Mouse (Mus musculus) midbrain, embryonic 13.5 days (tissue): Measurements from ENCODE around the gene Ccl27a. TPM values are rescaled to one million over a fixed set of nuclear protein-coding genes. Genes with fewer than 3 reads are reported as not detected.
A peak's percentile ranks its signal among the peaks of the same experiment; 100 is the strongest.
"Not testable (repeated sequence)": the region's sequence is repeated elsewhere in the genome, so short reads cannot be mapped to it uniquely, and the experiment has no call there.

Experiments used
- ATAC-seq: fragments of 200-750 bp; cut with Nextera tagmentation; 2 replicates; pipeline ENCODE4 v1.8.0; 2017; ENCODE audit warnings: mild to moderate bottlenecking, moderate TSS enrichment, moderate library complexity
- H3K27ac ChIP-seq: fragments of 300-500 bp; sonication (generic); 2 replicates; pipeline ENCODE4 v1.5.1; 2015; ENCODE audit warnings: inconsistent platforms, mild to moderate bottlenecking, moderate library complexity
- H3K27me3 ChIP-seq: fragments of 300-500 bp; sonication (generic); 2 replicates; pipeline ENCODE4 v1.6.1; 2015; ENCODE audit warnings: mild to moderate bottlenecking, inconsistent platforms
- H3K36me3 ChIP-seq: fragments of 300-500 bp; sonication (generic); 2 replicates; pipeline ENCODE4 v1.6.1; 2015; ENCODE audit warnings: mild to moderate bottlenecking, inconsistent platforms
- H3K4me1 ChIP-seq: fragments of 300-500 bp; sonication (generic); replicated peaks from 2 replicates; pipeline ENCODE4 v1.6.1; 2015; ENCODE audit warnings: inconsistent platforms
- H3K4me2 ChIP-seq: fragments of 300-500 bp; sonication (generic); replicated peaks from 2 replicates; pipeline ENCODE4 v1.6.1; 2015; ENCODE audit warnings: moderate library complexity, mild to moderate bottlenecking, inconsistent platforms
- H3K4me3 ChIP-seq: fragments of 300-500 bp; sonication (generic); replicated peaks from 2 replicates; pipeline ENCODE4 v1.5.1; 2015; ENCODE audit warnings: mild to moderate bottlenecking, inconsistent platforms
- H3K9ac ChIP-seq: fragments of 300-500 bp; sonication (generic); replicated peaks from 2 replicates; pipeline ENCODE4 v1.6.1; 2015; ENCODE audit warnings: mild to moderate bottlenecking, inconsistent platforms
- H3K9me3 ChIP-seq: fragments of 300-500 bp; sonication (generic); 2 replicates; pipeline ENCODE4 v1.6.1; 2016; ENCODE audit warnings: mild to moderate bottlenecking, inconsistent platforms
- WGBS: fragments of 180-500 bp; shearing (Covaris S2); methylation state at CpG from one replicate; pipeline ENCODE4 v1.1.7; 2015; 5-methylcytosine and 5-hydroxymethylcytosine counted together
- polyA plus RNA-seq: library from polyadenylated mRNA; unstranded; fragments of >200 nt; fragmentation: Nextera tagmentation; extraction: Ambion mirVana; gene quantifications from 2 replicates; pipeline ENCODE4 v1.2.1, GENCODE M21; 2015

The Ccl27a gene
- 235 and 237 TPM in 2 replicates for polyA plus RNA-seq

DNA sequence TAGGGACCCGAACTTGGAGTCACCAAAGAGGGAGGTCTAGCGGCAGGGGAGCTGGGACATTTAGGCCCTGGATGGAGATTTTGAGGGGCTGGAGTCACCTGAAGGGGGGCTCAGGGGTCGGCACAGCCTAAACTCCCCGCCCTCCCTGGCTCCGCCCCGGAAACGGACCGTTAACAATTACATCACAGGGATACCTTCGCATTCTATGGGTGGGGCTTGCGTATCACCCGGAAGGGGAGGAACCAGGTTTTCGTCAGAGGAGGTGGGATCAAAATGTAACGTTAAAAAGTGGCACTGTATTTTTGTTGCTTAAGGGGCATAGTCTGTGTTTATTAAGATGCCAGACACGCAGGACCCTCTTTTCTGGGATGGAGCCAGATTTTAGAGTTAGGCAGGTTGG lies at the start of gene Ccl27a:
Ccl27a (minus strand) TSS at position 246 of the 400 bp plus-strand sequence.
- H3K27me3 ChIP-seq: not testable (repeated sequence)
- 2% methylated on average over 12 of the region's 14 CpGs for whole genome bisulfite sequencing

DNA sequence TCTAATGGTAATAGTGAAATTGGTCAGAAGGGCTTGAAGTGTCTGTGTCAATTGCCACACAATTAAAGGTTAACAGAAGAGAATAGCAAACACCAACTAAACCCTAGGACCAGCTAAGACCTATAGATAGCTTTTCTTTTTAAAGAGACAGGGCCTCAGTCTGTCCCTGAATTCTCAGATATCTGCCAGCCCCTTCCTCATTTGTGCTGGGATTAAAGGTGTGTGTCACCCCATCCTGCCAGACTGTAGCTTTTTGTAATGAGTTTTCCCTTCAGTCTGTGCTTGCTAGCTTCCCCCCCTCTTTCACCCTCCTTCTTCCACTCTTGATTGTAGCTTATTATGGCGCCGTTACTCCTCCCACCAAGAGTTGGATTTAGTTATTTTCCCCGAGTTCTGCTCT lies 9.2 kb upstream of the Ccl27a start:
- WGBS: 16% methylated on average over 3 of the region's 3 CpGs
- not testable (repeated sequence) for H3K4me1 ChIP-seq

More for the DNA sequence above, at the start of gene Ccl27a:
- peak within 1 kb of the TSS; percentile 54 for H3K4me2 ChIP-seq
- peak within 1 kb of the TSS; percentile 60 for H3K9ac ChIP-seq
- peak within 1 kb of the TSS; percentile 58; the same call in 1 of the 2 replicates for H3K27ac ChIP-seq
- H3K4me1 ChIP-seq, H3K36me3 ChIP-seq, ATAC-seq, H3K9me3 ChIP-seq: not testable (repeated sequence)
- peak within 1 kb of the TSS; percentile 50 for H3K4me3 ChIP-seq

DNA sequence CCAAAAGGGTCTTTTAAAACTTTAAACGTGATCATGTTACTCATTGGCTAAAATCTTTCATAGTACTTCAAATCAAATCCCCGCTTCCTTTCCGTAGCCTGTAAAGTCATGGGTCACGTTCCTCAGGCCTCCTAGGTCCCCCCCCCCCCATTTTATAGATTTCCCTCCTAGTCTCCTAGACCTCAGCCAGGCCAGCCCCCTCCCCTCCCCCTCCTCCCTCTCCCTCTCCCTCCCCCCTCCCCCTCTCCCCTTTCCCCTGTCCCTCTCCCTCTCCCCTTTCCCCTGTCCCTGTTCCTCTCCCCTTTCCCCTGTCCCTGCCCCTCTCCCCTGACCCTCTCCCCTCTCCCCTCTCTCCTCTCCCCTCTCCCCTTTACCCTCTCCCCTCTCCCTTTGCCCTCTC lies 8.7 kb upstream of the Ccl27a start:
- H3K9me3 ChIP-seq, H3K4me3 ChIP-seq, ATAC-seq, H3K27ac ChIP-seq, H3K4me2 ChIP-seq, H3K4me1 ChIP-seq, H3K9ac ChIP-seq, H3K27me3 ChIP-seq, H3K36me3 ChIP-seq: not testable (repeated sequence)
- 19% methylated on average over 4 of the region's 4 CpGs for whole genome bisulfite sequencing

More for the DNA sequence above, 9.2 kb upstream of the Ccl27a start:
- H3K9me3 ChIP-seq, H3K4me3 ChIP-seq, H3K9ac ChIP-seq, H3K27ac ChIP-seq, ATAC-seq, H3K4me2 ChIP-seq, H3K27me3 ChIP-seq, H3K36me3 ChIP-seq: not testable (repeated sequence)

DNA sequence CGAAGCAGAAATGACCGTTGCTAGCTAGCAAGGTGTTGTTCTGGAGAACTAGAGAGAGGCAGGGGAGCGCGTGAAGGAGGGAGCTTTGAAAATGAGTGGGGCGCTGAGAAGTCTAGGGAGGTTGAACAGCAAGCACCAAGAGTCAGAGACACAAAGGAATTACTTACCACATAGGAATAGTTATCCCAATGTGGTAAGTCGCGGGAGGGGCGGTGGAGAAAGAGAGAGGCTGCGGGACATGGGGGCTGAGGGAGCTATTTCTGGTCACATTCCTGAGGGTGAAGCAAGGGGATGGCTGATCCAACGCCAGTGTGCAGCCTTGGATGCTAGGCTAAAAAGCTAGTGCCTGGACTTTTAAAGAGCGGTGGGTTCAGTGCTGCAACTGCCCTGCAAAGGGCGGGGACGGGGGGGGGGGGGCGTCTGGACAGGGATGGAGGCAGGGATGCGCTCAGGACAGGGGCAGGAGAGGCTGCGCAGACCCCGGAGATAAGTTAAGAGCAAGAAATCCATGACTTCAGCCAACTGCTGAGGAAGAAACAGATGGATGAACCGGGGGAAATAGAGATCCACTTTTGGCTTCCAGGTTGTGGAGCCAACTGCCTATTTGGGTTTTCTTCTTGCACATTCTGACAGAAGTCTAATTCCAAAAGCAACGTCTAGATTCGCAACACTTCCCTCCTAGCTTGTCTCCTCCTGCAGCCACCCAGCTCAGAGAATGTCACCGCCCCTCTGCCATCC lies 7.9 kb upstream of the Ccl27a start:
- not testable (repeated sequence) for H3K4me2 ChIP-seq, H3K9me3 ChIP-seq, H3K4me3 ChIP-seq, H3K36me3 ChIP-seq, H3K27ac ChIP-seq, H3K4me1 ChIP-seq, ATAC-seq, H3K9ac ChIP-seq, H3K27me3 ChIP-seq
- 19% methylated on average over 14 of the region's 21 CpGs for WGBS

DNA sequence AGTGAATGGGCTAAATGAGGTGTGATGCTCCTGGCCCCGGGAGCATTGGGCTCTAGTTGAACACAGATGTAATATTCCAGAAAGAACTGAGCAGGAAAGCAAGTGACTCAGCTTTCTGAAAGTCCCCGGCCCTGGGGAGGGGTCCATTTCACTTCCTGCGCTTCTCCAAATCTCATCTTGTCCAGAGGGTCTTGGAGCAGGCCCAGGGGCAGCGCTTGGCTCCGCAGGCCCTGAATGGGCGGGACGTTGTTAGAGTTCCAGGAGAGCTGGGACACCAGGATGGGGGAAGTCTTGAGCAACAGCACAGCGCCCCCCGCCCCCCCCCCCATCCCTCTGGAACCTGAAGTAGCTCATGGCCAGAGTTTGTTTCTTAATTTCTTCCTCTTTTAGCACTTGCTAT lies 7.2 kb upstream of the Ccl27a start:
- not testable (repeated sequence) for H3K27ac ChIP-seq, H3K4me2 ChIP-seq, H3K27me3 ChIP-seq, ATAC-seq, H3K36me3 ChIP-seq, H3K4me1 ChIP-seq, H3K9me3 ChIP-seq, H3K9ac ChIP-seq, H3K4me3 ChIP-seq
- 27% methylated on average over 9 of the region's 9 CpGs for WGBS

DNA sequence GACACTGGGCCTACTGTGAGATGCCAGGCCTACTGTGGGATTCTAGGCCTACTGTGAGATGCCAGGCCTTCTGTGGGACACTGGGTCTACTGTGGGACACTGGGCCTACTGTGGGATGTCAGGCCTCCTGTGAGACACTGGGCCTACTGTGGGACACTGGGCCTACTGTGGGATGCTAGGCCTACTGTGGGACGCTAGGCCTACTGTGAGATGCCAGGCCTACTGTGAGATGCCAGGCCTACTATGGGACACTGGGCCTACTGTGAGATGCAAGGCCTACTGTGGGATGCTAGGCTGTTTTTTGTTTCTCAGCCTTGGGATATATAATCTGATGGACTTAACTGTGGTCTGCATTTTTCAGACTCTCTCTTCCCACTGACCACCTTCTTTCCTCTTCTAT lies 1.8 kb upstream of the Ccl27a start:
- not testable (repeated sequence) for H3K4me1 ChIP-seq, H3K4me2 ChIP-seq, H3K27ac ChIP-seq, H3K36me3 ChIP-seq, H3K27me3 ChIP-seq, ATAC-seq, H3K9ac ChIP-seq, H3K9me3 ChIP-seq, H3K4me3 ChIP-seq
- WGBS: 64% methylated on average over 1 of the region's 1 CpGs

DNA sequence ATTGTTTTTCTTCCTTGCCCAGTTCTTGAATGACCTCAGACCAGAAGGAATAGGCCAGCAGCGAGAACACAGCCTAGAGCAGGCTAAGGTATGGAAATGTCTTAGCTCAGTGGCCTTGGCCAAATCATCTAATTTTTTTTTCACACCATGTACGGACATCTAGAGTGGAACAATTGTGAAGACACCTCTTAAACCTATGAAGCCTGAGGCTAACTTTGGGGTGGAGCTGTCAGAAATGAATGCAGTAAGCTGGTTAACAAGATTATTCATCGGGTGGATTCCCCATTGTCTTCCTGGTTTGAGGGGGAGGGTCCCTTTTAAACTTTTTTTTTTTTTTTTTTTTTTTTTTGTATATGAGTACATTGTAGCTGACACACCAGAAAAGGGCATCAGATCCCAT lies 459 bp upstream of the Ccl27a start:
- H3K9ac ChIP-seq: 0 out of 2 replicates have a peak overlapping the region, but pooled peaks have one; percentile 49
- H3K9me3 ChIP-seq, H3K4me1 ChIP-seq, H3K27me3 ChIP-seq, ATAC-seq, H3K36me3 ChIP-seq: not testable (repeated sequence)
- peak overlapping the region; percentile 50 for H3K4me3 ChIP-seq
- H3K27ac ChIP-seq: peak overlapping the region; percentile 47; the same call in 1 of the 2 replicates
- H3K4me2 ChIP-seq: peak overlapping the region; percentile 54
- 59% methylated on average over 3 of the region's 3 CpGs for WGBS

DNA sequence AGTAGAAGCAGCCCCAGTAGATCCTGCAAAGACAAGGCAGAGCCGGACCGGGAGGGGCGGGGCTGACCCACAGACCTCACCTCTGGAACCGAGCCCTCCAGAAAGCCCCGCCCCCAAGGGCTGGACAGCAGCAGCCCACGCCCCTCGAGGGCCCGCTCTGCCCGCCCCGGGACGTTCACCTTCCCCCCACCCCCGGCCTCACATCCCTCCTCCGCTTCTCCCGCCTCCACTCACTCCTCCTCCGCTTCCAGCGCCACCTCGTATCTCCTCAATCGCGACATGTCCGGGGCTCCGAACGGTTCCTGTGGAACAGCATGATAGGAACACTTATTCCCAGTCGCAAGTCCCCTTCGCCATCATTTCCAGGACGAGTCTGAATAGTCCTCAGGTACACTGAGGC lies 545 bp downstream of the Ccl27a start:
- not testable (repeated sequence) for H3K36me3 ChIP-seq, H3K27me3 ChIP-seq, H3K4me1 ChIP-seq, H3K9me3 ChIP-seq, ATAC-seq
- H3K27ac ChIP-seq: peak overlapping the region; percentile 58; the same call in 1 of the 2 replicates
- peak overlapping the region; percentile 53 for H3K4me2 ChIP-seq
- 1% methylated on average over 23 of the region's 25 CpGs for WGBS
- H3K9ac ChIP-seq: peak overlapping the region; percentile 60
- peak overlapping the region; percentile 50 for H3K4me3 ChIP-seq

DNA sequence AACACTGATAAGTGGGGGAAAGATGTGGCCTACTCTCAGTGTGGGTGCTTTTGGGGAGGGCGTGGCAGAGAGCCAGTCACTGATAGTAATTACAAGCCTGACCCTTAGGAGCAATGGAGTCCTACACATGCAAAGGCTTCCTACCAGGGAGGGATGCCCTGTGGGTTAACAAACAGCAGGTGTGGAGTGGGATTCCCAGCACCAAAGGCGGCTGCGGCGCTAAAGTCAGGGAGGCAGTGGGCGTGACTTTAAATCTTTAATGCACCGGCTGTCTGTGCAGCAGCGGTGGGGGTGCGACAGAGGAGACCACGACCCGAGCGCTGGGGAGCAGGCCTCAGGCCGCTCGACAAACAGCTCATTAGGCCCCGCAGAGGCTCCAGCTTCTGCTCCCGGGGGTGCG lies 1.1 kb downstream of the Ccl27a start:
- peak overlapping the region; percentile 36 for H3K4me3 ChIP-seq
- not testable (repeated sequence) for H3K36me3 ChIP-seq, H3K27ac ChIP-seq, H3K4me1 ChIP-seq, H3K27me3 ChIP-seq, ATAC-seq, H3K9me3 ChIP-seq
- H3K4me2 ChIP-seq: peak overlapping the region; percentile 50
- H3K9ac ChIP-seq: peak overlapping the region; percentile 46; the same call in 1 of the 2 replicates
- WGBS: 7% methylated on average over 7 of the region's 16 CpGs

DNA sequence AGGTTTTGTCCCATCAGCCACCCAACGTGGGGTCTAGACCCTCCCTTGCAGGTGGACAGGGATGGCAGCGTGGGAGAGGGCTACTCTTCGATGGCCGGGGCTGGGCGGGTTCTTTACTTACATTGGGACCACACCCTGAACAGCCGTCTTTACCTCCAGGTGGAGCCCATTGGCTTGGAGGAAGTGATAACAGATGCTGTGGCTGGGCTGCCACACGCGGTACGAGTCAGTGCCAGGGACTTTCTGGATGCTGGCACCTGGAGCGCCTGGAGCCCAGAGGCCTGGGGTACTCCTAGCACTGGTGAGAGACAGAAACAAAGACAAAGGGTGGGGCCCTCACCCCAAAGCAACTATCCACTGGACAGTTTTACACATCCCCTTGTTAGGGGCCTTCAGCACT lies 6.7 kb downstream of the Ccl27a start:
- not testable (repeated sequence) for H3K4me3 ChIP-seq, H3K4me1 ChIP-seq, H3K36me3 ChIP-seq, ATAC-seq, H3K9ac ChIP-seq, H3K9me3 ChIP-seq, H3K27me3 ChIP-seq, H3K27ac ChIP-seq, H3K4me2 ChIP-seq
- WGBS: 86% methylated on average over 10 of the region's 10 CpGs

DNA sequence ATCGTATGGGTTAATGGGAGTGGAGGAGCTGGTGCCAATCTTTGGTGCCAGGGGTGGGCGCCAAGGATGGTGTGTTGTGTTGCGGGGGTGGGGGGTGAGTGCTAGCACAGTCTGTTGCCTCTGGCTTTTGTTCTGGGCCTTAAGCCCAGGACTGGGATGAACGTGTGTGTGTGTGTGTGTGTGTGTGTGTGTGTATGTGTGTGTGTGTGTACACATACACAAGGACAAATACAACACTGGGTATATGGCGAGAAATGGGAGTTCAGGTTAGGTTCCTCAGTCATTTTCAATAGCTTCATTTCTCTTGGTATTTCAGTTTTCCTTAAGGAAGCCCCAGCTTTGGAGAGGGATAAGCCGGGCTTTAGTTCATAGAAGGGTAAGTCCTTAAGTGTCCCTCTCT lies 10.9 kb downstream of the Ccl27a start:
- not testable (repeated sequence) for H3K4me3 ChIP-seq, H3K9me3 ChIP-seq, H3K27me3 ChIP-seq, H3K4me2 ChIP-seq, ATAC-seq, H3K27ac ChIP-seq, H3K9ac ChIP-seq
- 85% methylated on average over 4 of the region's 6 CpGs for WGBS
- Histone ChIP-seq H3K36me3 (peaks cover 11% of the 10 kb centered on the region; the same call in 1 of the 2 replicates), H3K4me1 (peaks cover 36% of the 10 kb centered on the region)

DNA sequence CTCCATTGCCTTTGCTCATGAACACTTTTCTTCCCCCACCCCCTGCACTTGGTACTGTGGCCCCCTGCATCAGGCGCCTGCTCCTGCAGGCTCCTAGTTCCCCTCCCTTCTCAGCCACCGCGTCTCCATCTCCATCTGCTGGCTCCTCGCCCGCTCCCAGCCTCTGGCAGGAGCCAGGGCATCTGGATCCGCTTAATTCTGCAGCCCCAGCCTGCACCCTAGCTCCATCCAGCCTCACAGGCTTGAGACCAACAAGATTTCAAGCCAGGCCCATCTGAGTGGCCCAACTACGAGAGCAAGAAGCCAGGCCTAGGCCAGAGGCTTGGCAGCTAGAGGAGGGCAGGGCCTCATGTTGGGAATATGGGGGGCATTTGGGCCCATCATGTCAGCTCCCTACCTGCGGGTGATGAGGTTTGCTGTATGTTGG lies 11.3 kb downstream of the Ccl27a start:
- WGBS: 43% methylated on average over 8 of the region's 8 CpGs
- H3K9me3 ChIP-seq, ATAC-seq, H3K4me3 ChIP-seq, H3K36me3 ChIP-seq, H3K27me3 ChIP-seq, H3K4me2 ChIP-seq, H3K27ac ChIP-seq: not testable (repeated sequence)
- H3K4me1 ChIP-seq: peaks cover 36% of the 10 kb centered on the region
- 0 out of 2 replicates have a peak overlapping the region, but pooled peaks have one; percentile 20 for H3K9ac ChIP-seq
